Mouse (Mus musculus): ENCODE measurements at regions not wholly inside any gene's neighbourhood (a gene's known extent, or its start where the extent isn't known, plus 50 kb on each side); places are given as distances from the start of the nearest gene placed in this dataset.

- DNase-seq (ENCODE audit: low spot score): no peak
Observed at GRCm38 (mm10) chr3:133599731-133600130, 54.8 kb upstream of the Tet2 start.

- peak; percentile 79 for DNase-seq (ENCODE audit: low spot score)
Observed at GRCm38 (mm10) chr3:133600447-133601220, 55.7 kb upstream of the Tet2 start.

- no peak for DNase-seq (ENCODE audit: low spot score)
Observed at GRCm38 (mm10) chr3:133605460-133605859, 60.5 kb upstream of the Tet2 start.

GRCm38 (mm10) chr3:133608845-133609261 is 63.9 kb upstream of the Tet2 start:
- peak; percentile 63 for DNase-seq (ENCODE audit: low spot score)

- DNase-seq (ENCODE audit: low spot score): no peak
Observed at GRCm38 (mm10) chr3:133613836-133614711, 69.1 kb upstream of the Tet2 start.

GRCm38 (mm10) chr3:133614712-133615426 is 69.9 kb upstream of the Tet2 start:
- DNase-seq (ENCODE audit: low spot score): no peak

GRCm38 (mm10) chr3:133617036-133617435 is 72.1 kb upstream of the Tet2 start:
- no peak for DNase-seq (ENCODE audit: low spot score)

- DNase-seq (ENCODE audit: low spot score): no peak
Observed at GRCm38 (mm10) chr3:133618491-133618890, 73.6 kb upstream of the Tet2 start.

GRCm38 (mm10) chr3:133623201-133623744 is 78.3 kb upstream of the Tet2 start:
- no peak for DNase-seq (ENCODE audit: low spot score)

- no peak for DNase-seq (ENCODE audit: low spot score)
Observed at GRCm38 (mm10) chr3:133624079-133624875, 79.3 kb upstream of the Tet2 start.

GRCm38 (mm10) chr3:133625046-133625445 is 80.1 kb upstream of the Tet2 start:
- no peak for DNase-seq (ENCODE audit: low spot score)

GRCm38 (mm10) chr3:133626442-133626841 is 81.5 kb upstream of the Tet2 start:
- no peak for DNase-seq (ENCODE audit: low spot score)

GRCm38 (mm10) chr3:133627116-133627844 is 82.3 kb upstream of the Tet2 start:
- DNase-seq (ENCODE audit: low spot score): no peak

- no peak for DNase-seq (ENCODE audit: low spot score)
Observed at GRCm38 (mm10) chr3:133634306-133634705, 89.4 kb upstream of the Tet2 start.

GRCm38 (mm10) chr3:133645604-133646003 is 100.7 kb upstream of the Tet2 start:
- DNase-seq (ENCODE audit: low spot score): no peak

- DNase-seq (ENCODE audit: low spot score): no peak
Observed at GRCm38 (mm10) chr3:133646449-133647059, 101.6 kb upstream of the Tet2 start.

- DNase-seq (ENCODE audit: low spot score): no peak
Observed at GRCm38 (mm10) chr3:133650025-133650424, 105.1 kb upstream of the Tet2 start.

- DNase-seq (ENCODE audit: low spot score): no peak
Observed at GRCm38 (mm10) chr3:133651996-133652395, 107.1 kb upstream of the Tet2 start.

- DNase-seq (ENCODE audit: low spot score): no peak
Observed at GRCm38 (mm10) chr3:133659759-133660158, 114.8 kb upstream of the Tet2 start.

- no peak for DNase-seq (ENCODE audit: low spot score)
Observed at GRCm38 (mm10) chr3:133661303-133661702, 116.4 kb upstream of the Tet2 start.

All from urinary bladder, postnatal 14 days (tissue).